Mouse (Mus musculus): ENCODE measurements around the gene Grsf1. TPM values are rescaled to one million over a fixed set of nuclear protein-coding genes. Genes with fewer than 3 reads are reported as not detected.

Grsf1 gene
- total and polyA plus RNA-seq, 2 experiments from 2014 or later, result 39.9 to 61.8 TPM

DNA sequence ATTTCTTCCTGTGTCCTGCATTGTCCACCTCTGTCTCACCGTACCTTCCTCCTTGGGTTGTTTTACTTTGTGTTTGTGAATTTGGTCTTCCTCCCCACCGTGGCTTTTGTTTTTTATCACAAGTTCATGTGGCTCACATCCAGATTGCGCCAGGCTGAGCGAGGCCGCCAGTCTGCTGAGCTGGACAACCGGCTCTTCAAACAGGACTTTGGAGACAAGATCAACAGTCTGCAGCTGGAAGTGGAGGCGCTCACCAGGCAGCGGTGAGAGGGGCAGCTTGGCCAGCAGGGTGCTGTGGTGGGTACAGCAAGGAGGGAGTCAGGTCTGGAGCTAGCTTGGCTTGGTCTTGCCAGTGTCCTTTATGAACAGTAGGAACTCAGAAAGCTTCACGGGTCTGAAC is 33.2 kb downstream of the Grsf1 start:
- 81% methylated on average over 9 of the region's 9 CpGs for WGBS
- no peaks in the 10 kb centered on the region for H3K27me3 ChIP-seq (ENCODE audit: insufficient read depth, low read length)
- no peaks in the 10 kb centered on the region for H3K4me1 ChIP-seq (ENCODE audit: insufficient read depth, low read length)
- TF ChIP-seq CTCF (IDR thresholded peaks at IDR 0.05; ENCODE audit: low read depth), result no peak
- H3K4me2 ChIP-seq (ENCODE audit: low read depth, low read length), result no peak overlapping the region
- no peak for DNase-seq (ENCODE audit: low spot score)
- H3K36me3 ChIP-seq (ENCODE audit: insufficient read depth, low read length), result peaks cover 67% of the 10 kb centered on the region
- no peak for ATAC-seq
- no peaks in the 10 kb centered on the region for H3K9me3 ChIP-seq (ENCODE audit: low read length)
- no peak overlapping the region for H3K27ac ChIP-seq
- no peak overlapping the region for H3K4me3 ChIP-seq (ENCODE audit: low read length)
- H3K9ac ChIP-seq (replicated peaks; ENCODE audit: low read length), result no peak overlapping the region

DNA sequence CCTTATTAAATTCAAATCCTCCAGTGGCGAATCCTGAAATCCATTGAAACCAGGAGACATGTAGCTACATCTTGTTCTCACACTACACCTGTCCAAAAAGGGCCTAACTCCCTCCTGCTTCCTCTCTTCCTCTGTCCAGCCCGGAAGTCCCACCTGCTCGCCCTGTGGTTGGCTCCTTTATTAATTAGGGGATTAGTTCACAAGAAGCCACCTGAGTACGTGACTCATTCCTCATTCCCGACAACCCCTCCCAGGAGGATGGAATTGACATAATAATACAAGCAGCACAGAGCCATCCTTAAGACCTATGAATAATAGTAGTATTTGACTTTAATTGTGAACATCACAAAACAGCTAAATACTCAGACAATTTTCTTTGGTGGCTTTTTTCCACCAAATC is 41.9 kb downstream of the Grsf1 start:
- Histone ChIP-seq H3K9ac (replicated peaks; ENCODE audit: low read length) (no peak overlapping the region), H3K27ac (no peak overlapping the region), H3K9me3 (ENCODE audit: low read length) (no peaks in the 10 kb centered on the region), H3K4me2 (ENCODE audit: low read depth, low read length) (no peak overlapping the region), H3K4me3 (ENCODE audit: low read length) (no peak overlapping the region), H3K27me3 (ENCODE audit: insufficient read depth, low read length) (no peaks in the 10 kb centered on the region), H3K4me1 (ENCODE audit: insufficient read depth, low read length) (no peaks in the 10 kb centered on the region), H3K36me3 (ENCODE audit: insufficient read depth, low read length) (peaks cover 56% of the 10 kb centered on the region)
- TF ChIP-seq CTCF (IDR thresholded peaks at IDR 0.05; ENCODE audit: low read depth), result no peak
- 83% methylated on average over 5 of the region's 5 CpGs for WGBS
- ATAC-seq (no peak), DNase-seq (ENCODE audit: low spot score) (no peak)

DNA sequence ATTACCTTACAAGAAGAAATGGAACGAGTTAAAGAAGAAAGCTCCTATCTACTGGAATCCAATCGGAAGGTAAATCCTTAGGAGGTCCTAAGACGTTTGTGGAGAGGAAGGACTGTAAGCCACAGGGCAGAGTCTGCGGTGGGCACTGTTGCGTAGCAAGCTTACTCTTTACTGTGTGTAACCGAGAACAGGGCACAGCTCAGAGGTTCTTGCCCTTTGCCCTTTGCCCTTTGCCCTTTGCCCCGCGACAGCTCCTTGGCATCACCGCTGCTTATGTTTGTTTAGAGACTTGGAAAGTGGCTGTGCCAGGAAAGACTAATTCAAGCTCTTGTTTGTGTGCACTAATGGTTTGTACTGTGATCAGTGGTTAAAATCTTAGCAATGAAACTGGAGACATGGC is 43.5 kb downstream of the Grsf1 start:
- Histone ChIP-seq H3K9ac (replicated peaks; ENCODE audit: low read length) (no peak overlapping the region), H3K27me3 (ENCODE audit: insufficient read depth, low read length) (no peaks in the 10 kb centered on the region), H3K4me2 (ENCODE audit: low read depth, low read length) (no peak overlapping the region), H3K4me3 (ENCODE audit: low read length) (no peak overlapping the region), H3K27ac (no peak overlapping the region), H3K36me3 (ENCODE audit: insufficient read depth, low read length) (peaks cover 68% of the 10 kb centered on the region), H3K4me1 (ENCODE audit: insufficient read depth, low read length) (no peaks in the 10 kb centered on the region), H3K9me3 (ENCODE audit: low read length) (no peaks in the 10 kb centered on the region)
- ATAC-seq (no peak), DNase-seq (ENCODE audit: low spot score) (no peak)
- 76% methylated on average over 9 of the region's 9 CpGs for WGBS
- no peak for TF ChIP-seq CTCF (IDR thresholded peaks at IDR 0.05; ENCODE audit: low read depth)

DNA sequence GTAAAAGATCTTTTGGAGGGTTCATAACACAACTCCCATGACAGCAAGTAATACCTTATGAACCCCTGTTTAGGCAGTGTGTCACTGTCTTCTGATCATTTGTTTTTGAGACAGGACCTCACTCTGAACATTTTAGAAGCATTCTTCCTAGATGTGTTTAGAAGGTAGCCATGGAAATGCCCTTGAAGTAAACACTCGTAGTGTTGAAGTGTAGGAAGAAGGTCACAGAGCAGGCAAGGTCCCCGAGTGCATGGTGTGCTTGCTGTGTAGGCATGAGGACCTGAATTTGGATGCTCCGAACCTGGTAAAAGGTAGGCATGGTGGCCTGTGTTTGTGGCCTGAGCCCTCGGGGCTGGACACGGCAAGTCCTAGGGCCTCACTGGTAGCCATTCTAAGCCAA is 44.4 kb downstream of the Grsf1 start:
- H3K4me2 ChIP-seq (ENCODE audit: low read depth, low read length), result no peak overlapping the region
- 96% methylated on average over 5 of the region's 5 CpGs for WGBS
- H3K36me3 ChIP-seq (ENCODE audit: insufficient read depth, low read length), result peaks cover 63% of the 10 kb centered on the region
- no peak for ATAC-seq
- H3K4me1 ChIP-seq (ENCODE audit: insufficient read depth, low read length), result no peaks in the 10 kb centered on the region
- no peak for DNase-seq (ENCODE audit: low spot score)
- TF ChIP-seq CTCF (IDR thresholded peaks at IDR 0.05; ENCODE audit: low read depth), result no peak
- H3K27me3 ChIP-seq (ENCODE audit: insufficient read depth, low read length), result no peaks in the 10 kb centered on the region
- no peak overlapping the region for H3K4me3 ChIP-seq (ENCODE audit: low read length)
- no peak overlapping the region for H3K27ac ChIP-seq
- no peaks in the 10 kb centered on the region for H3K9me3 ChIP-seq (ENCODE audit: low read length)
- no peak overlapping the region for H3K9ac ChIP-seq (replicated peaks; ENCODE audit: low read length)

DNA sequence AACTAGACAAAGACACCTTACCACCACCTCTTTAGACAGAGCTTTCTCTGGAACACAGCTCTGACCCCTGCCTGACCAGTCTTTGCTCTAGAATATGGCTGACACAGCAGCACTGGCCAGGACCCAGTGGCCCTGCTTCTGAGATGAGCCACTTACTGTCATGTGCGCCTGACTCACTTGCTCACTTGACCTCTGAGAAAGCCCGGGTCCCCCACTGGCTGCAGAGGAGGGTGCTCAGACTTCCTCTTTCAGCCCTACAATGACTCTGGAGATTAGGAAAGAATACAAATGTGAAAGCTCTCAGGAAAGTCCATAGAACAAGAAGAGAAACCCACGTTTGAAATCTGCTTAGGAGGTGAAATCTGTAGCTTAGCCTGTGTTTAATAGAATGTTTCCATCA is 45.1 kb downstream of the Grsf1 start:
- DNase-seq (ENCODE audit: low spot score) (no peak), ATAC-seq (no peak; the same call in 1 of the 2 replicates)
- no peaks in the 10 kb centered on the region for H3K4me1 ChIP-seq (ENCODE audit: insufficient read depth, low read length)
- H3K27ac ChIP-seq, result no peak overlapping the region
- H3K4me3 ChIP-seq (ENCODE audit: low read length), result no peak overlapping the region
- H3K27me3 ChIP-seq (ENCODE audit: insufficient read depth, low read length), result no peaks in the 10 kb centered on the region
- H3K36me3 ChIP-seq (ENCODE audit: insufficient read depth, low read length), result peaks cover 63% of the 10 kb centered on the region
- WGBS, result 77% methylated on average over 3 of the region's 3 CpGs
- TF ChIP-seq CTCF (IDR thresholded peaks at IDR 0.05; ENCODE audit: low read depth), result no peak
- no peaks in the 10 kb centered on the region for H3K9me3 ChIP-seq (ENCODE audit: low read length)
- H3K9ac ChIP-seq (replicated peaks; ENCODE audit: low read length), result no peak overlapping the region
- no peak overlapping the region for H3K4me2 ChIP-seq (ENCODE audit: low read depth, low read length)

- H3K4me2 ChIP-seq (ENCODE audit: low read depth, low read length), result no peak overlapping the region
- DNase-seq (ENCODE audit: low spot score) (no peak), ATAC-seq (no peak)
- no peak overlapping the region for H3K9ac ChIP-seq (replicated peaks; ENCODE audit: low read length)
- no peaks in the 10 kb centered on the region for H3K9me3 ChIP-seq (ENCODE audit: low read length)
- no peaks in the 10 kb centered on the region for H3K27me3 ChIP-seq (ENCODE audit: insufficient read depth, low read length)
- no peak overlapping the region for H3K4me3 ChIP-seq (ENCODE audit: low read length)
- WGBS, result 94% methylated on average over 8 of the region's 8 CpGs
- no peaks in the 10 kb centered on the region for H3K4me1 ChIP-seq (ENCODE audit: insufficient read depth, low read length)
- peaks cover 57% of the 10 kb centered on the region for H3K36me3 ChIP-seq (ENCODE audit: insufficient read depth, low read length)
- TF ChIP-seq CTCF (IDR thresholded peaks at IDR 0.05; ENCODE audit: low read depth), result no peak
- no peak overlapping the region for H3K27ac ChIP-seq
Measured at GRCm38 (mm10) chr5:88629987-88630386, 46.0 kb downstream of the Grsf1 start.

GRCm38 (mm10) chr5:88629125-88629524 is 46.8 kb downstream of the Grsf1 start:
- ATAC-seq (no peak), DNase-seq (ENCODE audit: low spot score) (no peak)
- H3K27me3 ChIP-seq (ENCODE audit: insufficient read depth, low read length), result no peaks in the 10 kb centered on the region
- peaks cover 50% of the 10 kb centered on the region for H3K36me3 ChIP-seq (ENCODE audit: insufficient read depth, low read length)
- no peak for TF ChIP-seq CTCF (IDR thresholded peaks at IDR 0.05; ENCODE audit: low read depth)
- H3K4me3 ChIP-seq (ENCODE audit: low read length), result no peak overlapping the region
- H3K27ac ChIP-seq, result no peak overlapping the region
- no peak overlapping the region for H3K9ac ChIP-seq (replicated peaks; ENCODE audit: low read length)
- no peak overlapping the region for H3K4me2 ChIP-seq (ENCODE audit: low read depth, low read length)
- 91% methylated on average over 11 of the region's 11 CpGs for WGBS
- H3K9me3 ChIP-seq (ENCODE audit: low read length), result no peaks in the 10 kb centered on the region
- no peaks in the 10 kb centered on the region for H3K4me1 ChIP-seq (ENCODE audit: insufficient read depth, low read length)

Data from hindbrain, postnatal 0 days (tissue).